Comparison of ENCODE assay signal across 11 mouse cellular contexts in the genomic region with DNA sequence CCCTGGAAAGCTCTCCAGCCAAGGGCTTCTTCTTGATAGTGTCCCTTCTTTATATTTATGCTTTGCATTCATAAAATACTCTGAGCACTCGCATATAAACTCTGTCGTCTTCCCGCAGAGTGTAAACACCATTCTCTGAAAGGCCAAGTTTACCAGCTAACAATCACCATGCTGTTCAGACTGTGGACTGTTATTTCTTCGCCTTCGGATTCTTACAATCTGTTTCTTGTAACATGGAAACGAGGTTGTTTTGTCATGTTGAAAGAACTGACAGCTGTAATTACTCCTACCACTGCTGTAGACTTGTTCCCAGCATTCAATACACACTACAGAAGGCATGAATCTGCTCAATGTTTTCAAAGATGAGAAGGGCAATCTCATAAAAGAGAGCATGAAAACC. TPM values are rescaled to one million over a fixed set of nuclear protein-coding genes. Genes with fewer than 3 reads are reported as not detected.
A peak's percentile ranks its signal among the peaks of the same experiment; 100 is the strongest.
DNase-seq lines count a peak whose midpoint lies in the region; ATAC-seq and TF ChIP-seq lines count a peak whose summit lies in the region.
"Had no signal": no experiment of that assay in that cellular context is flagged by ENCODE, and none has a peak within 500 bp of the region (broad histone marks: within the 10 kb centered on the region; RNA-seq: fewer than 3 reads in every experiment).

No protein-coding gene starts in this region.

- TF ChIP-seq CTCF in lung, adult 2 months (IDR thresholded peaks at IDR 0.05; ENCODE audit: insufficient read depth, low read length) = no peak
- TF ChIP-seq CTCF in hindbrain, postnatal 0 days (IDR thresholded peaks at IDR 0.05; ENCODE audit: low read depth) = no peak

- H3K27me3 ChIP-seq in hindbrain, postnatal 0 days (ENCODE audit: insufficient read depth, low read length) = no peaks in the 10 kb centered on the region
- H3K27me3 ChIP-seq in stomach, embryonic 15.5 days (replicated peaks) = no peaks in the 10 kb centered on the region
- H3K27me3 ChIP-seq: liver, embryonic 13.5 days had no signal

- no peaks in the 10 kb centered on the region for H3K36me3 ChIP-seq in hindbrain, postnatal 0 days (ENCODE audit: insufficient read depth, low read length)
- H3K36me3 ChIP-seq in stomach, embryonic 15.5 days = no peaks in the 10 kb centered on the region
- H3K36me3 ChIP-seq: liver, embryonic 13.5 days had no signal

- ATAC-seq in hindbrain, postnatal 0 days = no peak
- ATAC-seq in stomach, embryonic 15.5 days (ENCODE audit: insufficient read depth, low FRiP score, low read depth) = no peak; the same call in 1 of the 2 replicates

- H3K4me2 ChIP-seq in hindbrain, postnatal 0 days (ENCODE audit: low read depth, low read length) = 0 out of 2 replicates have a peak overlapping the region, but pooled peaks have one; percentile 8
- 0 out of 2 replicates have a peak overlapping the region, but pooled peaks have one; percentile 5 for H3K4me2 ChIP-seq in stomach, embryonic 15.5 days
- H3K4me2 ChIP-seq: liver, embryonic 13.5 days had no signal

- DNase-seq in cerebellum, adult 8-10 months = peak; percentile 9
- DNase-seq in cerebellum, adult 9-11 months = no peak
- peak; percentile 4 for DNase-seq in lung, postnatal 10 days
- no peak for DNase-seq in lung, adult 2 months
- DNase-seq in hindbrain, postnatal 0 days (ENCODE audit: low spot score) = peak; percentile 17
- no peak for DNase-seq in cerebellum, postnatal 4 days (ENCODE audit: low spot score in 2 of 2)
- DNase-seq in spleen, postnatal 36 days (ENCODE audit: low spot score in 2 of 2) = no peak
- DNase-seq: kidney, postnatal 14 days; liver, embryonic 13.5 days had no signal

- no peak overlapping the region for H3K4me3 ChIP-seq in lung, adult 2 months (replicated peaks; ENCODE audit: extremely low read depth, low read depth, low read length)
- H3K4me3 ChIP-seq in hindbrain, postnatal 0 days (ENCODE audit: low read length) = no peak overlapping the region
- no peak overlapping the region for H3K4me3 ChIP-seq in stomach, embryonic 15.5 days (replicated peaks)
- H3K4me3 ChIP-seq: erythroblast, embryonic 14.5 days; liver, embryonic 13.5 days had no signal

- no peaks in the 10 kb centered on the region for H3K4me1 ChIP-seq in lung, adult 2 months (ENCODE audit: control insufficient read depth, insufficient read depth, low read length)
- 0 out of 2 replicates have a peak, but pooled peaks cover 3% of the 10 kb centered on the region for H3K4me1 ChIP-seq in hindbrain, postnatal 0 days (ENCODE audit: insufficient read depth, low read length)
- no peaks in the 10 kb centered on the region for H3K4me1 ChIP-seq in stomach, embryonic 15.5 days
- H3K4me1 ChIP-seq: liver, embryonic 13.5 days had no signal

- H3K27ac ChIP-seq in hindbrain, postnatal 0 days = peak overlapping the region; percentile 1; the same call in 1 of the 2 replicates
- H3K27ac ChIP-seq in stomach, embryonic 15.5 days = peak overlapping the region; percentile 27
- H3K27ac ChIP-seq: liver, embryonic 13.5 days had no signal

- TF ChIP-seq POLR2A in lung, adult 2 months (IDR thresholded peaks at IDR 0.05; ENCODE audit: borderline replicate concordance, extremely low read depth, low read depth, low read length) = no peak

- no peaks in the 10 kb centered on the region for H3K9me3 ChIP-seq in hindbrain, postnatal 0 days (ENCODE audit: low read length)
- H3K9me3 ChIP-seq in stomach, embryonic 15.5 days = no peaks in the 10 kb centered on the region
- H3K9me3 ChIP-seq: liver, embryonic 13.5 days had no signal

- WGBS in lung, adult 2 months = 41% methylated on average over 6 of the region's 6 CpGs
- WGBS in hindbrain, postnatal 0 days = 23% methylated on average over 6 of the region's 6 CpGs
- WGBS in stomach, embryonic 15.5 days = 34% methylated on average over 6 of the region's 6 CpGs

- H3K9ac ChIP-seq in hindbrain, postnatal 0 days (replicated peaks; ENCODE audit: low read length) = no peak overlapping the region
- no peak overlapping the region for H3K9ac ChIP-seq in stomach, embryonic 15.5 days
- H3K9ac ChIP-seq: liver, embryonic 13.5 days had no signal

RNA-seq across cellular contexts. Expression of a gene that starts 46.4 kb away (rescaled TPM):
- 3.3 and 5.4 TPM in 2 replicates for polyA plus RNA-seq in lung, adult 2 months (2012; rRNA removed)
- total RNA-seq in hindbrain, postnatal 0 days (2014; rRNA removed) = 22.8 and 23.3 TPM in 2 replicates
- polyA plus RNA-seq in hindbrain, postnatal 0 days (2015; fragmentation: Nextera tagmentation; extraction: Ambion mirVana) = 10.3 and 11.3 TPM in 2 replicates
- polyA plus RNA-seq in stomach, embryonic 15.5 days (2015; fragmentation: Nextera tagmentation; extraction: Ambion mirVana) = 14.8 and 16.7 TPM in 2 replicates
- polyA plus RNA-seq: erythroblast, embryonic 14.5 days had no signal

Comparison
In these comparisons a context has a peak if more than half of its experiments do, and no peak if none do; other contexts are left out.
1. DNase-seq: peak in cerebellum, adult 8-10 months (single experiment), lung, postnatal 10 days (single experiment) and hindbrain, postnatal 0 days (single experiment); none in cerebellum, adult 9-11 months (single experiment), lung, adult 2 months (single experiment), cerebellum, postnatal 4 days (0 of 2) and spleen, postnatal 36 days (0 of 2).